Comparison of ENCODE assay signal across 28 mouse cellular contexts in the genomic region with DNA sequence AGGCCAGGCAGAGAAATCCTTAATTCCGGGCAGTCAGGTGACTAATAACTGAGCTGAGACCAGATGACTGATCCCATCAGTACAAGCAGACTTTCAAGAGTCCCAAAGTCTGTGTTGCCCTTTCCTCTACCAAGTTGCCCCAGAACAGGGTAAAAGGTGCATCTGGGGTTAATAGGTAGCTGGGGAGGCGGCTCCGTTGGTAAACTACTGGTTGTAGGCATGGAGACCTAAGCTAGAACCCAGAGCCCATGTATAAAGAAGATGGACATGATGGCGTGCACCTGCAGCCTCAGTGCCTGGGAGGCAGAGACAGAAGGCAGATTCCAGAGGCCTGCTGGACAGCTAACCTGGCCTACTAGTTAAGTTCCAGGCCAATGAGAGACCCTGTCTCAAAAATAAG.
"Had no signal": no experiment of that assay in that cellular context is flagged by ENCODE, and none has a peak within 500 bp of the region (broad histone marks: within the 10 kb centered on the region; RNA-seq: fewer than 3 reads in every experiment).

No protein-coding gene starts in this region.

- H3K9ac ChIP-seq: embryonic facial prominence, embryonic 12.5 days; embryonic facial prominence, embryonic 13.5 days; embryonic facial prominence, embryonic 15.5 days; forebrain, embryonic 12.5 days; forebrain, embryonic 13.5 days; forebrain, embryonic 15.5 days; forebrain, postnatal 0 days had no signal

- H3K4me2 ChIP-seq: embryonic facial prominence, embryonic 12.5 days; embryonic facial prominence, embryonic 13.5 days; embryonic facial prominence, embryonic 15.5 days; forebrain, embryonic 12.5 days; forebrain, embryonic 13.5 days; forebrain, embryonic 15.5 days had no signal

- H3K9me3 ChIP-seq: embryonic facial prominence, embryonic 10.5 days; embryonic facial prominence, embryonic 12.5 days; embryonic facial prominence, embryonic 13.5 days; embryonic facial prominence, embryonic 15.5 days; forebrain, embryonic 10.5 days; forebrain, embryonic 12.5 days; forebrain, embryonic 13.5 days; forebrain, embryonic 15.5 days had no signal

- ATAC-seq: forebrain, embryonic 13.5 days; forebrain, embryonic 14.5 days; forebrain, embryonic 15.5 days; forebrain, embryonic 16.5 days; forebrain, postnatal 0 days had no signal

- H3K27me3 ChIP-seq: embryonic facial prominence, embryonic 12.5 days; embryonic facial prominence, embryonic 13.5 days; embryonic facial prominence, embryonic 15.5 days; forebrain, embryonic 12.5 days; forebrain, embryonic 13.5 days; forebrain, embryonic 15.5 days had no signal

- H3K4me3 ChIP-seq: embryonic facial prominence, embryonic 10.5 days; embryonic facial prominence, embryonic 12.5 days; embryonic facial prominence, embryonic 13.5 days; embryonic facial prominence, embryonic 15.5 days; erythroblast, embryonic 14.5 days; forebrain, embryonic 10.5 days; forebrain, embryonic 12.5 days; forebrain, embryonic 13.5 days; forebrain, embryonic 15.5 days; gastrocnemius, adult 2 months; heart, adult 2 months had no signal

- H3K4me1 ChIP-seq: embryonic facial prominence, embryonic 10.5 days; embryonic facial prominence, embryonic 12.5 days; embryonic facial prominence, embryonic 13.5 days; embryonic facial prominence, embryonic 15.5 days; forebrain, embryonic 10.5 days; forebrain, embryonic 12.5 days; forebrain, embryonic 13.5 days; forebrain, embryonic 15.5 days had no signal

- H3K27ac ChIP-seq: embryonic facial prominence, embryonic 10.5 days; embryonic facial prominence, embryonic 12.5 days; embryonic facial prominence, embryonic 13.5 days; embryonic facial prominence, embryonic 15.5 days; forebrain, embryonic 10.5 days; forebrain, embryonic 12.5 days; forebrain, embryonic 13.5 days; forebrain, embryonic 15.5 days; gastrocnemius, adult 2 months; heart, adult 2 months had no signal

- DNase-seq: cerebellum, adult 2 months; cerebellum, adult 8-10 months; cerebellum, adult 9-10 months; cerebellum, adult 9-11 months; cerebellum, postnatal 10 days; cerebellum, postnatal 14 days; cerebellum, postnatal 25 days; cerebellum, postnatal 36 days; embryo, embryonic 11 days; forebrain, postnatal 0 days; gastrocnemius, adult 2 months; gastrocnemius, postnatal 10 days; gastrocnemius, postnatal 14 days; gastrocnemius, postnatal 25 days; gastrocnemius, postnatal 36 days; heart, adult 18-20 months; heart, adult 2 months had no signal
